Mouse (Mus musculus): Measurements from ENCODE around the gene Gm13101.
"Not testable (repeated sequence)": the region's sequence is repeated elsewhere in the genome, so short reads cannot be mapped to it uniquely, and the experiment has no call there.

Gm13101 gene

GRCm38 (mm10) chr4:143966850-143967249 is at the start of gene Gm13101:
Gene Gm13101, minus strand, starts transcription at chr4:143966950.
- DNase-seq (ENCODE audit: low read depth, low spot score) = not testable (repeated sequence)

- DNase-seq (ENCODE audit: low read depth, low spot score) = not testable (repeated sequence)
Measured at GRCm38 (mm10) chr4:143994269-143994668, 27.5 kb upstream of the Gm13101 start, which contains the start of gene Pramef17. Gene Pramef17, minus strand, starts transcription at chr4:143994369.

- not testable (repeated sequence) for DNase-seq (ENCODE audit: low read depth, low spot score)
Measured at GRCm38 (mm10) chr4:143988126-143988525, 21.4 kb upstream of the Gm13101 start.

- not testable (repeated sequence) for DNase-seq (ENCODE audit: low read depth, low spot score)
Measured at GRCm38 (mm10) chr4:143987475-143987941, 20.8 kb upstream of the Gm13101 start.

DNA sequence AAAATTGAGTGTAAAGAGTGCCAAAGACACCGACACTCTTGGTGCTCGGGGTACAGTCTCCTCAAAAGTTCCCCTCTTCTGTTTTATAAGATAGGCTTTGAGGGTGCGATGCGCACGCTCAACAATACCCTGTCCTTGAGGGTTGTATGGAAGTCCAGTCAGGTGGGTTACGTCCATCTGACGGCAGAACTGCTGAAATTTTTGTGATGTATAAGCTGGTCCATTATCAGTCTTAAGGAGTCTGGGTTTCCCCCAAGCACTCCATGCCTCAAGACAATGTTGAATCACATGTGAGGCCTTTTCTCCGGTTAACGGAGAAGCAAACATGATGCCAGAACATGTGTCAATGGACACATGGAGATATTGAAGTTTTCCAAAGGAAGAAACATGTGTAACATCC is 19.0 kb upstream of the Gm13101 start:
- not testable (repeated sequence) for DNase-seq (ENCODE audit: low read depth, low spot score)

- DNase-seq (ENCODE audit: low read depth, low spot score) = not testable (repeated sequence)
Measured at GRCm38 (mm10) chr4:143985165-143985564, 18.4 kb upstream of the Gm13101 start.

DNA sequence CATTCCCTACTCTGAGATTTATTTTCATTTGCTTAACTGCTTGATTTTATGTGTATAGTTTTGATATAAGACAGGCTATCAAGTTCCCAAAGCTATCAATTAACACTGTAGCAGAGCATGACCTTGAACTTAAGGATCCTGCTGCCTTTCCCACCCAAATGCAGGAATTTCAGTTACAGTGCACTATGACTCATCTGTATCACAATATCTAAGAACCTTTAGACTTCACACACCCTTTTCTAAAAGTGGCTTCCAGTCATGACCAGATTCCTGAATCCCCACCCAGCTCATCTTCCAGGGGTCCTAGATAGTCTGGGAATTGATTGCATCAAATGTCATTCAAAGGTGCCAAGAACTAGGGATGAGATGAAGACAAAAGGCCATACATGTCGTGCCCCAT is 16.7 kb upstream of the Gm13101 start:
- not testable (repeated sequence) for DNase-seq (ENCODE audit: low read depth, low spot score)

DNA sequence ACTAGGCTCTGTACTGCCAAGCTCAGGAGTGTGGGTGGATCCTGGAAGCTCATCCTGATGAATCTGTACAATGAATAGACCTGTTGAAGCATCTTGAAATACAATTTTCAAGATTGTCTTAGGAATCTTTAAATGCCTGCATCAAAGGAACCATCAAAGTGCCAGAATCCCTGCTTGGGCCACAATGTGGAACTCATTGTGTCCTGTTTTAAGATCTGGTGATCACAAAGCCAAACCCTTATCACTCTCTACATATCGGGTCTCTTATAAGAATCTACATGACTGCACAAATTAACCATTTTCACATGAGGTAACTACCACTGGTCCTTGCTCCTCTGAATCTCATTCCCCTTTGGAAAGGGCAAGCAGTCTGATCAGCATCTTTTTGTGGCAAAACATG is 15.8 kb downstream of the Gm13101 start, which contains the start of gene Pramef25:
TSS of gene Pramef25 (minus strand) at position 101 of the 400 bp plus-strand sequence.
- not testable (repeated sequence) for DNase-seq (ENCODE audit: low read depth, low spot score)

Measured in CD4-positive, CD25-positive, alpha-beta regulatory T cell, adult 2 months (primary cell).